Mouse (Mus musculus): ENCODE results near the gene Cdkn2c.

- TF ChIP-seq MAX (IDR thresholded peaks at IDR 0.05) (no peak), CTCF (IDR thresholded peaks at IDR 0.05; ENCODE audit: control insufficient read depth, insufficient read depth, insufficient read length) (no peak)
Measured at GRCm38 (mm10) chr4:109670213-109670612, 3.2 kb upstream of the Cdkn2c start.

All from C2C12 (cell line).